Mouse (Mus musculus) lung, adult 2 months (tissue): ENCODE results near the gene Ddx56.

ENCODE experiments used
- CTCF ChIP-seq: fragments of 200-500 bp; IDR thresholded peaks from 2 replicates; pipeline ENCODE4 v1.5.1; 2011; ENCODE audit warnings: mild to moderate bottlenecking, low read length, control low read depth; ENCODE audit not compliant: insufficient read depth
- POLR2A ChIP-seq: fragments of 200-500 bp; IDR thresholded peaks from 2 replicates; pipeline ENCODE4 v1.6.1; 2011; ENCODE audit warnings: low read depth, mild to moderate bottlenecking, control low read depth, low read length, borderline replicate concordance; ENCODE audit errors: extremely low read depth

- TF ChIP-seq POLR2A: no peak
- TF ChIP-seq CTCF: no peak
Measured at GRCm38 (mm10) chr11:6275094-6275484, 7.5 kb upstream of the Ddx56 start.
